Mouse (Mus musculus) C3H10T1/2 (cell line): ENCODE data around the gene Gmfb. TPM values are rescaled to one million over a fixed set of nuclear protein-coding genes. Genes with fewer than 3 reads are reported as not detected.

Experiments
- polyA plus RNA-seq, 2 experiments: library from polyadenylated mRNA; unstranded; fragments of >200 nt; fragmentation: generic; extraction: Trizol; gene quantifications; one replicate each; pipeline ENCODE4 v1.2.1; 2012; ENCODE audit warnings: missing spikeins in 2 of 2

Gmfb gene
- 1 to 10 TPM; 6.8 to 6.9 TPM for polyA plus RNA-seq

DNA sequence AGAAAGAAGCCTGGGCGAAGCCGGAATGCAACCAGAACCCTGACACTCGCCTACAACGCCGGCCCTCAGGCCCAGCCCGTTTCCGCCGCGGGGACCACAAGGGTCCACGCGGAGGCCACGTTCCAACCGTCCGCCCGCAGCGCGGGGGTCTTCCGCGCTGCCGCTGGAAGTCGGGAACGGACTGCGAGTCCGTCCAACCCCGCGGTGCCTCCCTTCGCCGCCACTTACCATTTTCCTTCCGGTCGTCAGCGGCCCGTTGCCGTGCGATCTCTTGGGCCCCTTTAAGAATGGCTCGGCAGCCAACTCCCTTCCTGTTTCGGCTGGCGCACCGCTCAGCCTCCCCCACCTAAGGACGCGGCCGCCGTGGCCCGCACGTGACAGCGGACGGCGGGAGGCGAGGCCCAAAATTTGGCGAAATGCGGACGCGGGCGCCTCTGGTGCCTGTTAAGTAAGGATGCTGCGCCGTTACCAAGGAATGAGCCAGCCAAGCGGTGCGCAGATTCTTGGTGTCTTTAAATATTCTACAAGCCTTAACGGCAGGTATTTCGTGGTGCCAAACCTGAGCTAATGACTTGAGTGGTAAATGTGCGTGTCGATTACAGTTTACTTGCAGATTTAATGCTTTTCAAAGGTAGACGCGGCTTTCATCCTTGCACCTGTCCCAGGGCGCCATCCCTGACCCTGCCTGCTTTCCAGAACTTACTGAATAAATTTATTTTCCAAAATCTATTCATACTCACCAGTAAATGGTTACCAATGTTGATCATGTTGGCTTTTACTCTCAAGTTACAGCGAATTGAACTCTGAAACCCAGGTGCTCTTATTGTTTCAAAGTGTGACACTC lies at the start of gene Gmfb:
Gene Gmfb (minus strand): TSS at position 370 of the 844 bp plus-strand sequence.

DNA sequence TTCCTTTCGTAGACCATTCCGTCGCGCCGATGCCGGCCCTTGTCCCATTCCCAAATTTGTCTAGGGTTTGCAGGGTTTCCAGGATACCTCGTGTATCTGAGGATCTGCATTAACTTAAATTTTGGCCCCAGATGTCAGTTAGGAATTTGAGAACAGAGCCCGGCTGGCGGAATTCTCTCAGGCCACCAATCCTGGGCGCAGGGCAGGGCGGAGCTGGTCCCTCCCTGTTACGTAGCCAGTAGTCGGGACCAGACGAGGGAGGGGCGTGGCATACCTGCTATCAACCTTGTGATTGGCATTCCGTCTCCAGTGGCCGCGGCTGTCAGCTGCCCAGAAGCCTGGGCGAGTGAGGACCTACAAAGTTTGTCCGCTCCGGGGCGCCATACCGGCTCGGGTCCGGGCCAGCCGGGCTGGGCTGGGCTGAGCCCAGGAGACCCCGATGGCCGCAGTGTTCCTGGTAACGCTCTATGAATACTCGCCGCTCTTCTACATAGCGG lies 9.8 kb upstream of the Gmfb start, which contains the start of gene Cgrrf1:
Gene Cgrrf1 (plus strand): TSS at position 289 of the 497 bp plus-strand sequence.

DNA sequence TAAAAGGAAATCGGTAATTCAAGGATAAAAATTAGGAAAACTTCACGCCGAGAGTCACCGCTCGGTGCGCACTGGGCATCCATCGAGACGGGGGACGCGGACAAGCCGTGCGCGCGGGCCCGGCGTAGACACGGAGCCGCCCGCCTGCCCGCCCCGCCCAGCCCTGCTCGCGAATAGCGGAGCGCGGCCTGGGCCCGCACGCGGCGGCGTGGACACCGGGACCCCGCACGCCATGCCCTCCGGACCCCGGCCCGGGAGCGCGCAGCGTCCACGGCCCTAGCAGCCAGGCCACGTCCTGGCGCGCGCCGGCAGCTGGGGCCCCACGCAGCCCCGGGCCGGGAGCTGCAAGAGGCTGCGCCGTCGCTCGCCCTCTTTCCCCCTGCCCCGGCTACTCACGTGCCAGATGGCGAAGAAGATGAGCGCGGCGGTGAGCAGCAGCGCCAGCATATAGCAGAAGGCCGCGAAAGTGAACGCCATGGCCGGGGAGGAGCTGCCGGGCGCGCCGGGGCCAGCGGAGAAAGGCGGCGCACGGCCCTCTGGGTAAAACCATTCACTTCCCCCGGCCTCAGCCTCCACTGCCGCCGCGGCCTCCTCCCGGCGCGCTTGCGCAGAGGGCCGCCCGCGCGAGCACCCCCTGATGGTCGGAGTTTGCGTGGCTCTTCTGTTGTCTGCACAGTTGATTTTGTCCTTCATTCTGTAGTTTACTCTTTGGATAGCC lies 34.1 kb downstream of the Gmfb start, which contains the start of gene Cnih1:
Gene Cnih1 (minus strand): TSS at position 625 of the 718 bp plus-strand sequence.

DNA sequence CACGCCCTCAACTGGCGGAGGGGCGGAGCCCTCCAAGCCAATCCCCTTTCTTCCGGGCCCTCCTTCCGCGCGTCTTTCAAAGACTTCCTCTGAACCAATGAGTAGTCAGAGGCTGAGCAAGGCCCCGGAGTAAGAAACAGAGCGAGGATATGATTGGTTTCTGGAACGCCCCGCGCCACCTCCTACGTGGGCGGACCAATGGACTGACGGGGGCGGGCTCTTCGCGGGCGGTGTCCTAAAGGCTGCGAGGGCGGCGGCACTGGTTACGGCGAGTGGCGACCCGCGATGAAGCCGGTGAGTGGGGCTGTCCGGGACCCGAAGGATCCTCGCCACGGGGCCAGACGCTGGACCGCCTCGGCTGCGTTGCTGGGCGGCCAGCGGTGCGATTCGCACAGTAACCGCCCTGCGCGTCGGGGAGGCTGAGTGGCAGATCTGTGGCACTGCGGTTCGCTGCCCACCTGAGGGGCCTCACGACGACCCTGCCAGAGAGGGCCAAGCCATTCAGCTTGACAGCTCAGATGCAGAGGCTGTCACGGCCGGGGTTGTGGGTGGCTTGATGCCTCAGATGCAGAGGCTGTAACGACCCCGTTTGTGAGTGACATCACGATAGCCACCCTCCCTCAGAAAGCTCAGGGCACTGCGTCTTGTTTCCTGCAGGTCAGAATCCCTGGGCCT lies 61.5 kb downstream of the Gmfb start, which contains the start of gene Cdkn3:
Gene Cdkn3 (plus strand): TSS at position 187 of the 675 bp plus-strand sequence.

Other genes with a start within 250 kb of the Gmfb start
- gene Cdkn3, start 61.7 kb downstream of the Gmfb start, polyA plus RNA-seq = 10 to 100 TPM in 1 of 2 experiments, 1 to 10 TPM in 1; 7.8 to 50.3 TPM
- 10 to 100 TPM; 64.4 to 69.8 TPM for gene Cnih1, start 33.8 kb downstream of the Gmfb start, polyA plus RNA-seq
- 10 to 100 TPM; 19.6 to 46.2 TPM for gene Cgrrf1, start 9.9 kb upstream of the Gmfb start, polyA plus RNA-seq
- gene Samd4, start 60.6 kb upstream of the Gmfb start, polyA plus RNA-seq = 1 to 10 TPM; 2.1 to 2.6 TPM